Mouse (Mus musculus): ENCODE data around the gene Ccl20. TPM values are rescaled to one million over a fixed set of nuclear protein-coding genes. Genes with fewer than 3 reads are reported as not detected.

The Ccl20 gene
- polyA plus RNA-seq, 1 experiment from 2014 or later = 3.4 TPM

DNA sequence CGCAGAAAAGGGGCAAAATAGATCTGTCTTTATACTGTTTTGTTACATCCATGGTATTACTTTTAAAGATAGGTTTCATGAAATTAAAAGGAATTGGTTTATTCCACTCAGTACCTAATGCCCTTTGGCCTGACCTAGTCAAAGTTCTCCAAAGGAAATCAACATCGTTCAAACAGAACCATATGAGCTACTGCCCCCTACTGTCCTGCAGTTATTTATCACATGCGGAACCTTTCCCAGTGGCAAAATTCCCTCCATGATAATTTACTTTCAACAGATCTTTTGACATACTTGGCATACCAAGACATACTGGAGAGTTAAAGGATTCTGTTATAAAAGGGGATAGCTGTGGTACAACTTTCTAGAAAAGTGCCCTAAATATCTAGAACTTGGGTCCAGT is 33.7 kb downstream of the Ccl20 start:
- Histone ChIP-seq H3K4me3 (ENCODE audit: low read depth, low read length) (no peak overlapping the region), H3K4me1 (replicated peaks; ENCODE audit: control insufficient read depth, insufficient read depth, low read length) (no peaks in the 10 kb centered on the region), H3K27me3 (replicated peaks; ENCODE audit: control insufficient read depth, insufficient read depth, low read length) (no peaks in the 10 kb centered on the region), H3K36me3 (ENCODE audit: control insufficient read depth, insufficient read depth, low read length) (no peaks in the 10 kb centered on the region), H3K27ac (ENCODE audit: low read depth) (no peak overlapping the region), H3K9me3 (ENCODE audit: control insufficient read depth, low read length) (no peaks in the 10 kb centered on the region), H3K9ac (ENCODE audit: low read length) (no peak overlapping the region), H3K4me2 (ENCODE audit: low read length) (no peak overlapping the region)
- ATAC-seq (replicated peaks; ENCODE audit: low FRiP score, low TSS enrichment, low read depth) (no peak), DNase-seq (ENCODE audit: low spot score) (no peak)
- 66% methylated on average over 3 of the region's 3 CpGs for WGBS

DNA sequence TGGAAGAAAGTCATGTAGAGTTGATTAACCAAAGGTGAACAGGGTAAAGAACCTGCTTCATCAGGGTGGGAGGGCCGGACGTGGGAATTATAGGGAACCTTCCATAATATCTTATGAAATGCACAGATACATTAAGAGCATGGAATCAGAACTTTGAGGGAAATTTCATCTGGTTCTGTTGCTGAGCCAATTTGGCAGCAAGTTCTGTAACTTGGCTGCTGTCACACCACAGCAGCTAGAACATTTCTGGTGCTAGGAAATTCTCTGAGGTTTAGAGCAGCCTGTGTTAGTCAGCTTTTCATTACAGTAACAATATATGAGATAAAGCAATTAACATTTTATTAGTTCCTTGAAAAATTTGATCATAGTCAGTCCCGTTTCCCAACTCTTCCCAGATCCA is 36.4 kb downstream of the Ccl20 start:
- DNase-seq (ENCODE audit: low spot score) = no peak
- no peaks in the 10 kb centered on the region for H3K27me3 ChIP-seq (replicated peaks; ENCODE audit: control insufficient read depth, insufficient read depth, low read length)
- WGBS = 89% methylated on average over 3 of the region's 3 CpGs
- no peak overlapping the region for H3K4me2 ChIP-seq (ENCODE audit: low read length)
- H3K4me1 ChIP-seq (replicated peaks; ENCODE audit: control insufficient read depth, insufficient read depth, low read length) = no peaks in the 10 kb centered on the region
- H3K4me3 ChIP-seq (ENCODE audit: low read depth, low read length) = no peak overlapping the region
- H3K9ac ChIP-seq (ENCODE audit: low read length) = no peak overlapping the region
- no peaks in the 10 kb centered on the region for H3K9me3 ChIP-seq (ENCODE audit: control insufficient read depth, low read length)
- ATAC-seq (replicated peaks; ENCODE audit: low FRiP score, low TSS enrichment, low read depth) = no peak
- H3K36me3 ChIP-seq (ENCODE audit: control insufficient read depth, insufficient read depth, low read length) = no peaks in the 10 kb centered on the region
- H3K27ac ChIP-seq (ENCODE audit: low read depth) = no peak overlapping the region

DNA sequence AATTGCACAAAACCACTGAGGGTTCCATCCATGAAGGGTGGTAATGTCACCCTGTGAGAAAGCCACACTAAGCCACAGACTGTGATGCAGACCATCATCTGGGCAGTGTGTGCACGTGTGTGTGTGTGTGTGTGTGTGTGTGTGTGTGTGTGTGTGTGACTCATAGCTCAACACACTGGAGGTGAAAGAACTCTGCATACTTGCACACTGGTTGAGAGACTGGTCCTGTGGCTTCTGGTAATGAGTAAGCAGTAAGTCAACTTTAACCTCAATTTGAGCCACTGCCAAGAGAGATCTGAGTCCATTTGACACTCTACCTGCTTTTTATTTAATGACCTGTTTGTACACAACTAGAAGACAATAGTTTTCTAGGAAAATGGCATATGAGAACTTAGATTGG is 40.3 kb downstream of the Ccl20 start:
- H3K9me3 ChIP-seq (ENCODE audit: control insufficient read depth, low read length) = no peaks in the 10 kb centered on the region
- DNase-seq (ENCODE audit: low spot score) (no peak), ATAC-seq (replicated peaks; ENCODE audit: low FRiP score, low TSS enrichment, low read depth) (no peak)
- no peak overlapping the region for H3K9ac ChIP-seq (ENCODE audit: low read length)
- H3K4me1 ChIP-seq (replicated peaks; ENCODE audit: control insufficient read depth, insufficient read depth, low read length) = no peaks in the 10 kb centered on the region
- no peak overlapping the region for H3K27ac ChIP-seq (ENCODE audit: low read depth)
- H3K36me3 ChIP-seq (ENCODE audit: control insufficient read depth, insufficient read depth, low read length) = no peaks in the 10 kb centered on the region
- H3K4me3 ChIP-seq (ENCODE audit: low read depth, low read length) = no peak overlapping the region
- H3K27me3 ChIP-seq (replicated peaks; ENCODE audit: control insufficient read depth, insufficient read depth, low read length) = no peaks in the 10 kb centered on the region
- 44% methylated on average over 1 of the region's 1 CpGs for WGBS
- H3K4me2 ChIP-seq (ENCODE audit: low read length) = no peak overlapping the region

DNA sequence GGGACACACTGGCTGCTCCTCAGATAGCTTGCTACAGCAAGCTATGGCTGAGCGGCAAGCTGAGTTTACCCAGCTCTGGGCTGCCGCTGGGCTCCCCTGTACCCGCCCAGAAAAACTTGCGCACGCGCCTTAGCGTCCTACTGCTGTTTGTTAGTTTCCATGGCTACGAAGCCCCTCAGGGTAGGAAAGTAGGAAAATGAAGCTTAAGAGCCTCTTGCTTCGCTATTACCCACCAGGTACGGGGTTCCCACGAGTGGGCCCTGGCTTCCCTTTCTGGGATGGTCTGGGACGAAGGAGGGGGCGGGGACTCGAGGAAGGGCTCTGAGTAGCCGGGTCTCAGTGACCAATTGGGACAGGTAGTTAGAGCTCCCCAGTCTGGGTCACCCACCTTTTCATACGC is 43.0 kb downstream of the Ccl20 start, which contains the start of gene Daw1:
Gene Daw1 (plus strand): TSS at position 150 of the 400 bp plus-strand sequence.
- Histone ChIP-seq H3K9ac (ENCODE audit: low read length) (peak within 1 kb of the TSS; percentile 60), H3K36me3 (ENCODE audit: control insufficient read depth, insufficient read depth, low read length) (no peaks in the 10 kb centered on the region), H3K4me3 (ENCODE audit: low read depth, low read length) (peak within 1 kb of the TSS; percentile 59), H3K4me2 (ENCODE audit: low read length) (peak within 1 kb of the TSS; percentile 70), H3K9me3 (ENCODE audit: control insufficient read depth, low read length) (no peaks in the 10 kb centered on the region), H3K4me1 (replicated peaks; ENCODE audit: control insufficient read depth, insufficient read depth, low read length) (no peaks in the 10 kb centered on the region), H3K27me3 (replicated peaks; ENCODE audit: control insufficient read depth, insufficient read depth, low read length) (no peaks in the 10 kb centered on the region), H3K27ac (ENCODE audit: low read depth) (no peak within 1 kb of the TSS)
- peak; percentile 96 for ATAC-seq (replicated peaks; ENCODE audit: low FRiP score, low TSS enrichment, low read depth)
- peak; percentile 88 for DNase-seq (ENCODE audit: low spot score)
- WGBS = under 1% methylated on average over 16 of the region's 16 CpGs

DNA sequence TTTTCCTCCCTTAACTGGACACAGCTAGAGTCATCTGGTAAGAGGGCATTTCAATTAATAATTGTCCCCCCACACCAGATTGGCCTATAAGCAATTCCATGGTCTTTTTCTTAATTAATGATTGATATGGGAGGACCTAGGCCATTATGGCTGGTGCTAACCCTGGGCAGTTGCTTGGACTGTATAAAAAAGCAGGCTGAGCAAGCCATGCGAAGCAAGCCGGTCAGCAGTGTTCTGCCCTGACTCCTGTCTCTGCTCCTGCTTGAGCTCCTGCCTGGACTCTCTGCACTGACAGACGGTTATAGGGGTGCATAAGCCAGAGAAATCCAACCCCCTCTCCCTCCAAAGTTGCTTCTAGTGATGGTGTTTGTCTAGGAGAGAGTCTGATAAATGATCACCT is 45.1 kb downstream of the Ccl20 start:
- ATAC-seq (replicated peaks; ENCODE audit: low FRiP score, low TSS enrichment, low read depth) (no peak), DNase-seq (ENCODE audit: low spot score) (no peak)
- Histone ChIP-seq H3K27ac (ENCODE audit: low read depth) (no peak overlapping the region), H3K9ac (ENCODE audit: low read length) (no peak overlapping the region), H3K9me3 (ENCODE audit: control insufficient read depth, low read length) (no peaks in the 10 kb centered on the region), H3K4me3 (ENCODE audit: low read depth, low read length) (no peak overlapping the region), H3K36me3 (ENCODE audit: control insufficient read depth, insufficient read depth, low read length) (no peaks in the 10 kb centered on the region), H3K4me2 (ENCODE audit: low read length) (no peak overlapping the region), H3K4me1 (replicated peaks; ENCODE audit: control insufficient read depth, insufficient read depth, low read length) (no peaks in the 10 kb centered on the region), H3K27me3 (replicated peaks; ENCODE audit: control insufficient read depth, insufficient read depth, low read length) (no peaks in the 10 kb centered on the region)
- 63% methylated on average over 3 of the region's 3 CpGs for WGBS

DNA sequence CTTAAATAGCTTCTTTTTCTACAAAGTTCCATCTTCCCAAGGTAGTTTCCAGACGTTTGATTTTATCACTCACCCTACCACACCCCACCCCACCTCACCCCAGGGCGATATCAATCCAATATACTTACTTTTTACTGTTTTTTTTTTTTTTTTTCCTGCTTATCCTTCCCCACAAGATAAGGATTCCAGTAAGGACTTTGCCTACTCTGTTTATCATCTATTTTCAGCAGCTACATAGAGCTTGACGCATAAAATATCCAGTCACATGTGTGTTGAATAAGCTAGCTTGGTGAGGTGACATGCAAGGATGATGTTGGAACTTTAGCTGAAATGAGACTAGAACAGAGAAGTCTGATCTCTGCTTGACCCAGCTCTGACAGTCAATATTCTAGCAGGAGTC is 47.5 kb downstream of the Ccl20 start:
- Histone ChIP-seq H3K9ac (ENCODE audit: low read length) (no peak overlapping the region), H3K27me3 (replicated peaks; ENCODE audit: control insufficient read depth, insufficient read depth, low read length) (no peaks in the 10 kb centered on the region), H3K4me2 (ENCODE audit: low read length) (no peak overlapping the region), H3K36me3 (ENCODE audit: control insufficient read depth, insufficient read depth, low read length) (no peaks in the 10 kb centered on the region), H3K4me1 (replicated peaks; ENCODE audit: control insufficient read depth, insufficient read depth, low read length) (no peaks in the 10 kb centered on the region), H3K27ac (ENCODE audit: low read depth) (no peak overlapping the region), H3K9me3 (ENCODE audit: control insufficient read depth, low read length) (no peaks in the 10 kb centered on the region), H3K4me3 (ENCODE audit: low read depth, low read length) (no peak overlapping the region)
- 67% methylated on average over 3 of the region's 3 CpGs for WGBS
- no peak for ATAC-seq (replicated peaks; ENCODE audit: low FRiP score, low TSS enrichment, low read depth)
- DNase-seq (ENCODE audit: low spot score) = no peak

Other genes starting within 250 kb of the Ccl20 start
- 0.23 TPM in 1 of 2 replicates, not detected in the other for gene A030005L19Rik, start 203.4 kb upstream of the Ccl20 start, polyA plus RNA-seq (2014; fragmentation: Nextera tagmentation; extraction: Ambion mirVana)
- not detected in 2 replicates for gene A030014E15Rik, start 191.8 kb upstream of the Ccl20 start, polyA plus RNA-seq (2014; fragmentation: Nextera tagmentation; extraction: Ambion mirVana)
- not detected in 2 replicates for gene Gm6217, start 185.4 kb upstream of the Ccl20 start, polyA plus RNA-seq (2014; fragmentation: Nextera tagmentation; extraction: Ambion mirVana)
- not detected in 2 replicates for gene A030003K21Rik, start 173.4 kb upstream of the Ccl20 start, polyA plus RNA-seq (2014; fragmentation: Nextera tagmentation; extraction: Ambion mirVana)
- not detected in 2 replicates for gene Gm7544, start 160.8 kb upstream of the Ccl20 start, polyA plus RNA-seq (2014; fragmentation: Nextera tagmentation; extraction: Ambion mirVana)
- not detected in 2 replicates for gene Gm47955, start 156.5 kb upstream of the Ccl20 start, polyA plus RNA-seq (2014; fragmentation: Nextera tagmentation; extraction: Ambion mirVana)
- gene Gm47959, start 116.2 kb upstream of the Ccl20 start, polyA plus RNA-seq (2014; fragmentation: Nextera tagmentation; extraction: Ambion mirVana) = not detected in 2 replicates
- 0.34 and 0.49 TPM in 2 replicates for gene Slc19a3, start 78.3 kb upstream of the Ccl20 start, polyA plus RNA-seq (2014; fragmentation: Nextera tagmentation; extraction: Ambion mirVana)
- gene Krtap28-10, start 74.3 kb upstream of the Ccl20 start, polyA plus RNA-seq (2014; fragmentation: Nextera tagmentation; extraction: Ambion mirVana) = not detected in 2 replicates
- gene Gm47969, start 71.8 kb upstream of the Ccl20 start, polyA plus RNA-seq (2014; fragmentation: Nextera tagmentation; extraction: Ambion mirVana) = not detected in 2 replicates
- not detected in 2 replicates for gene A030005K14Rik, start 57.4 kb upstream of the Ccl20 start, polyA plus RNA-seq (2014; fragmentation: Nextera tagmentation; extraction: Ambion mirVana)
- gene Krtap28-13, start 55.8 kb upstream of the Ccl20 start, polyA plus RNA-seq (2014; fragmentation: Nextera tagmentation; extraction: Ambion mirVana) = not detected in 2 replicates
- 0.22 TPM in 1 of 2 replicates, not detected in the other for gene Daw1, start 43.0 kb downstream of the Ccl20 start, polyA plus RNA-seq (2014; fragmentation: Nextera tagmentation; extraction: Ambion mirVana)

Measured in intestine, embryonic 14.5 days (tissue).